14 mouse cellular contexts compared by ENCODE assay signal in the genomic region with DNA sequence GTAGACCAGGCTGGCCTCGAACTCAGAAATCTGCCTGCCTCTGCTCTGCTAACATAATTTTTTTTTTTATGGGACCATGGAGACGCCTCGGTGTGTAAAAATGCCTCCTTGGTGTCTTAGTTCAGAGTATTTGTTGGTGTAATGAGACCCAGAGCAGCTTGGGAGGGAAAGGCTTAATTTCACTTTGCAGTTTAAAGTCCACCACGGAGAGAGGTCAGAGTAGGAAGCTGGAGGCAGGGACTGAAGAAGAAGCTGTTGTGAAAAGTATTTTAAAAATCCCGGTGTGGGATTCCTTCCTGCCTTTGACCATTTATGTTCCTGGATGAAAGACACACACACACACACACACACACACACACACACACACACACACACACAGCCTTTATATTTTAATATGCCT.
DNase-seq lines count a peak whose midpoint lies in the region.
"Had no signal": no experiment of that assay in that cellular context is flagged by ENCODE, and none has a peak within 500 bp of the region (broad histone marks: within the 10 kb centered on the region; RNA-seq: fewer than 3 reads in every experiment).

No protein-coding gene starts in this region.

- peak; percentile 24 for DNase-seq in heart, adult 11 months
- no peak for DNase-seq in heart, adult 9 months (ENCODE audit: low spot score in 2 of 2)
- peak; percentile 26 to 67 for DNase-seq in kidney, adult 8-10 months
- DNase-seq in kidney, postnatal 10 days, result no peak
- DNase-seq in kidney, postnatal 25 days, result peak; percentile 23 to 51
- DNase-seq in retina, embryonic 14.5 days (ENCODE audit: low spot score), result no peak
- DNase-seq in urinary bladder, postnatal 10 days (ENCODE audit: low spot score), result no peak
- DNase-seq: adrenal gland, postnatal 10 days; B cell, adult 2 months; cerebellum, adult 11 months; cerebellum, adult 8-10 months; cerebellum, postnatal 14 days; gastrocnemius, postnatal 10 days; heart, adult 2 months had no signal

Comparison
In these comparisons a context has a peak if more than half of its experiments do, and no peak if none do; other contexts are left out.
1. DNase-seq: peak in heart, adult 11 months (single experiment), kidney, adult 8-10 months (2 of 2) and kidney, postnatal 25 days (2 of 2); none in heart, adult 9 months (0 of 2), kidney, postnatal 10 days (single experiment), retina, embryonic 14.5 days (single experiment) and urinary bladder, postnatal 10 days (single experiment).